Mouse (Mus musculus) testis, adult 2 months (tissue): Measurements from ENCODE around the gene Adamts16. TPM values are rescaled to one million over a fixed set of nuclear protein-coding genes. Genes with fewer than 3 reads are reported as not detected.
A peak's percentile ranks its signal among the peaks of the same experiment; 100 is the strongest.

Source experiments
- H3K27ac ChIP-seq: fragments of 200-500 bp; 2 replicates; pipeline ENCODE4 v1.5.1; 2012; ENCODE audit warnings: low read depth, low read length; ENCODE audit not compliant: control insufficient read depth, insufficient read depth
- H3K27me3 ChIP-seq: fragments of 200-500 bp; 2 replicates; pipeline ENCODE4 v1.6.1; 2012; ENCODE audit warnings: mild to moderate bottlenecking, low read length, moderate library complexity; ENCODE audit not compliant: control insufficient read depth, insufficient read depth
- H3K36me3 ChIP-seq: fragments of 200-500 bp; 2 replicates; pipeline ENCODE4 v1.6.1; 2012; ENCODE audit warnings: mild to moderate bottlenecking, low read length; ENCODE audit not compliant: control insufficient read depth, insufficient read depth
- H3K4me1 ChIP-seq: fragments of 200-500 bp; 2 replicates; pipeline ENCODE4 v1.6.1; 2012; ENCODE audit warnings: low read length; ENCODE audit not compliant: control insufficient read depth, insufficient read depth
- H3K4me3 ChIP-seq: fragments of 200-500 bp; 2 replicates; pipeline ENCODE4 v1.5.1; 2012; ENCODE audit warnings: low read depth, mild to moderate bottlenecking, low read length, moderate library complexity, mixed read lengths; ENCODE audit not compliant: control insufficient read depth
- CTCF ChIP-seq: fragments of 200-500 bp; IDR thresholded peaks from 2 replicates; pipeline ENCODE4 v1.5.1; 2012; ENCODE audit warnings: low read depth, mild to moderate bottlenecking, inconsistent platforms, low read length, moderate library complexity; ENCODE audit not compliant: control insufficient read depth, insufficient read depth, insufficient replicate concordance
- POLR2A ChIP-seq: fragments of 200-500 bp; IDR thresholded peaks from 2 replicates; pipeline ENCODE4 v1.6.1; 2012; ENCODE audit warnings: low read depth, mild to moderate bottlenecking, inconsistent platforms, low read length, moderate library complexity; ENCODE audit not compliant: control insufficient read depth
- polyA plus RNA-seq: library from polyadenylated mRNA; depleted of rRNA; stranded (reverse); fragments of >200 nt; gene quantifications from 2 replicates; pipeline ENCODE4 v1.2.3, GENCODE M21; 2012

The Adamts16 gene
- polyA plus RNA-seq, 1 experiment, result 0.25 TPM

- no peak overlapping the region for H3K27ac ChIP-seq
- no peaks in the 10 kb centered on the region for H3K4me1 ChIP-seq
- H3K27me3 ChIP-seq, result no peaks in the 10 kb centered on the region
- no peaks in the 10 kb centered on the region for H3K36me3 ChIP-seq
- TF ChIP-seq POLR2A (no peak), CTCF (no peak)
- no peak overlapping the region for H3K4me3 ChIP-seq
Observed at GRCm38 (mm10) chr13:70846933-70847332, 5.3 kb upstream of the Adamts16 start.

- H3K4me1 ChIP-seq, result no peaks in the 10 kb centered on the region
- no peaks in the 10 kb centered on the region for H3K27me3 ChIP-seq
- no peak overlapping the region for H3K4me3 ChIP-seq
- TF ChIP-seq CTCF, result no peak
- no peak for TF ChIP-seq POLR2A
- no peak overlapping the region for H3K27ac ChIP-seq
- no peaks in the 10 kb centered on the region for H3K36me3 ChIP-seq
Observed at GRCm38 (mm10) chr13:70845526-70845925, 3.9 kb upstream of the Adamts16 start.

GRCm38 (mm10) chr13:70842126-70842525, 515 bp upstream of the Adamts16 start:
- TF ChIP-seq CTCF, result no peak
- no peak for TF ChIP-seq POLR2A
- Histone ChIP-seq H3K4me1 (no peaks in the 10 kb centered on the region), H3K27ac (no peak overlapping the region), H3K4me3 (no peak overlapping the region), H3K36me3 (no peaks in the 10 kb centered on the region), H3K27me3 (no peaks in the 10 kb centered on the region)

- Histone ChIP-seq H3K4me1 (no peaks in the 10 kb centered on the region), H3K27me3 (no peaks in the 10 kb centered on the region), H3K36me3 (no peaks in the 10 kb centered on the region), H3K4me3 (no peak overlapping the region), H3K27ac (no peak overlapping the region)
- TF ChIP-seq CTCF (peak; percentile 52; the same call in 1 of the 2 replicates), POLR2A (no peak)
Observed at GRCm38 (mm10) chr13:70840161-70840560, 1.4 kb downstream of the Adamts16 start.

- no peak overlapping the region for H3K27ac ChIP-seq
- TF ChIP-seq POLR2A (no peak), CTCF (no peak)
- no peak overlapping the region for H3K4me3 ChIP-seq
- no peaks in the 10 kb centered on the region for H3K27me3 ChIP-seq
- H3K36me3 ChIP-seq, result no peaks in the 10 kb centered on the region
- no peaks in the 10 kb centered on the region for H3K4me1 ChIP-seq
Observed at GRCm38 (mm10) chr13:70837571-70837970, 4.0 kb downstream of the Adamts16 start.

- Histone ChIP-seq H3K27ac (no peak overlapping the region), H3K27me3 (no peaks in the 10 kb centered on the region), H3K4me1 (no peaks in the 10 kb centered on the region), H3K36me3 (no peaks in the 10 kb centered on the region), H3K4me3 (no peak overlapping the region)
- no peak for TF ChIP-seq CTCF
- no peak for TF ChIP-seq POLR2A
Observed at GRCm38 (mm10) chr13:70836246-70836645, 5.4 kb downstream of the Adamts16 start.

GRCm38 (mm10) chr13:70832593-70833138, 8.9 kb downstream of the Adamts16 start:
- Histone ChIP-seq H3K36me3 (no peaks in the 10 kb centered on the region), H3K27ac (no peak overlapping the region), H3K4me3 (no peak overlapping the region), H3K4me1 (peaks cover 1% of the 10 kb centered on the region), H3K27me3 (no peaks in the 10 kb centered on the region)
- TF ChIP-seq POLR2A, result no peak
- TF ChIP-seq CTCF, result no peak

GRCm38 (mm10) chr13:70831041-70831440, 10.6 kb downstream of the Adamts16 start:
- Histone ChIP-seq H3K36me3 (no peaks in the 10 kb centered on the region), H3K27me3 (no peaks in the 10 kb centered on the region), H3K4me3 (no peak overlapping the region), H3K4me1 (peaks cover 5% of the 10 kb centered on the region), H3K27ac (no peak overlapping the region)
- TF ChIP-seq CTCF (no peak), POLR2A (no peak)
